Mouse (Mus musculus) retina, adult 2 months (tissue): ENCODE measurements at regions not wholly inside any gene's neighbourhood (a gene's known extent, or its start where the extent isn't known, plus 50 kb on each side); places are given as distances from the start of the nearest gene placed in this dataset.

Source experiments
- DNase-seq: peaks from one replicate; pipeline ENCODE4 v3.0.0-alpha.2; 2012; ENCODE audit warnings: low read depth, low spot score

DNA sequence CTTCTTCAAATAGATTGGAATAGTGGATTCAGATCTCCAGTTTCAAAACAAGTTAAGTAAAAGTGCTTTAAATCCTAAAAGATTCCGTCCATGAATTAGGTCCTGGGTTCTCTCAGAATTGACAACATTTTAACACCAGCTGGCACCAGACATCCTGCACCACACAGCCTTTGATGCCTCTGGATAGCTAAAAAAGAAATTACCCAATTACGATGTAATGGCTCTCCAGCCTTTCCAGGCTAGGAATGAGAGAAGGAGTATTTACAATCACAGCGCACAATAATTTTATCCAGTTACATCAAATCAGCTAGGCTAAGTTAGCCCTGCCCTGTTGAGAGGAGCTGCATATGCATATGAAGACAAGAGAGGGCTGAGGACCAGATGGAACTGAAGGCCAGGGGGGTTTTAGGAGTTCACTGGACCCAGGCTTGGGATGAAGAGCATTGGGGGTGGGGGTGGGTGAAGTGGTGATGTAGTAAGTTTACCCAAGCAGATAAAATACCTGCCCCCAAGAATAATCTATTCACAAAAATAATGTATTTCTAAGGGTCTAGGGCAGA, 455.8 kb upstream of the Tle4 start:
- DNase-seq, result no peak

DNA sequence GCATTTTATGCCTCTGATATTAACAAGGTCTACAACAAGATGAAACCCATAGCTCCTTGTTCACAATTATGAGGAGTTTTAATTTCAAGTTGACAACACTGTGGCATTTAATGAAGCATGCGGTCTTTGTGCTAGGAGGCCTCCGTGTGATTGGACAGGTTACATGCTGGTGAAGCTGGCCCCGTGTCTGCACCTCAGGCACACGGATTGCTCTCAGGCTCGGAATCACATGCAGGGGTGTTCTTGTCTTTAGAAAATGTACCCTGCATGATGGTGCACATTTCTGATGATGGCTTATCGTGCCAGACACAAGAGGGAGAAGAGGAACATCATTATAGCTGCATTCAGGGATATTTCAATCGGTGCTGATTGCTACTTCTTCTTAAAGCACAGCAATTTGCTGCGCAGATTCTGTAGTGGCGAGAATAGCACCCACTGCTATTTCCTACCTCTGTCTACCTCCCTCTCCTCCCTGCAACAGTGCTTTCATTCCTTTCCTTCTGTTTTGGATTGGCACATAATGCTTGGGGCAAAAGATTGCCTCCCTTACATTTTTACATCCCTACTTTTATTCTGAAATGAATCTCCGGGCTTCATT, 454.9 kb upstream of the Tle4 start:
- DNase-seq, result no peak

DNA sequence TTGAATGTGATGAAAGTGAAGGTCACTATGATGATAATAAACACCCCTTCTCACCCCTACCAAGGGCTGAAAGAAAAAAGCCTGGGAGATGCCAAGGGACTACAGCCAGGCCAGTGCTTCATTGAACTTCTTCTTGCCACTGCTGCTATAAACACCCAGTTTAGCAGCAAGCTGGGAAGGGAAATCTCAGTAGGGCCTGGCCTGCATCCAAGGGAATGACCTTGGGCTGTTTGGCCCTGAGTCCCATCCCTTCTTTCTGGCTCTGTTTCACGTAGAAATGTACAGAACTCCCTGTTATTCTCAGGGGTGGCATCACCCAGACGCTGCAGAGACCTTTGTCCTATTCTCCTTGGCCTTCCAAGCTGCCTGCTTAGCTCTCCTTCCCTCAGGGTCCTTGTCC, 450.0 kb upstream of the Tle4 start:
- no peak for DNase-seq

DNA sequence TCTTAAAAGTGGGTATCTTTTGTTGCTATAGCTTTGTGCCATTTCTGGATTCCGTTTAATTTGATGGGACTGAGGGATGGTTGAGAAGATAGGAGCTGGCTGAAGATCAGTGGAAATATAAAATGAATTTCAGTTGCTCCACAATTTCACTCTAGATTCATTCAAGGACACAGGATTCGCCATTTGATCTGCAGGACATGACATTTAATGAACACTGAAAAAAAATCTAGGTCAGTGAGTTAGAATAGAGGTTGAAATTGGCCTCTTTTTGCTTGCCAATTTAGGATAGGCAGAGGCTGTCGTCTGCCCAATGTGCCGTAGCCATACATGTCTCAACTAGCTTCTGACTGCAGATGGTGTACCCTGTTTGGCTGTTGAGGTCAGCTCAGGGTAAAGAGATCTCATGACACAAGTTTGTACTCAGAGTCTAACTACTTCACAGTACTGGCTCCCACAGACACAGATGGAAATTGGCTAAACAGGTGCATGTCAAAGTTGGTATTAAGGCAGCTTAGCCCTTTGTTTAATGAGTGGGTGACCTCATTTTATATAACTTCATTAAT, 449.5 kb upstream of the Tle4 start:
- DNase-seq, result no peak

- peak; percentile 50 for DNase-seq
Observed at GRCm38 (mm10) chr19:15035554-15035953, 437.7 kb upstream of the Tle4 start.

GRCm38 (mm10) chr19:15033921-15034320, 436.1 kb upstream of the Tle4 start:
- no peak for DNase-seq

DNA sequence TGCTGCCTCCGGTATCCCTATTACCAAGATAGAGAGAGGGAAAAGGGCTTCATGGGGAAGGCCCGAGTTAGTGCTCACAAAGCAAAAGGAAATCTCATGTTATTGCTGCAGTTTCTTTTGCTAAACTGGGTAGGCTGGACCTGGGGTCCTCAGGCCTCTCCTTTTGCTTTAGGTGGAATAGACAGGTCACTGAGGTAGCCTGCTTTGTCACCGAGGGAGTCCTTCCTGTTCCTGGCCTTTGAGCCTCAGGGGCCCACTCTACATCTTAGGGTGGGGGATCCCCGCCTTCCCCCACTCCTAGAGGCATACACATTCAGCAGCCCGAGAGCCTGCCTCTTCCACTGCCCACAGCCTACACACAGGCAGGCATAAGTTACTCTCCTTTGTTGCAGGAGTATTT, 435.5 kb upstream of the Tle4 start:
- DNase-seq, result no peak

GRCm38 (mm10) chr19:15032297-15032947, 434.6 kb upstream of the Tle4 start:
- DNase-seq, result no peak

DNA sequence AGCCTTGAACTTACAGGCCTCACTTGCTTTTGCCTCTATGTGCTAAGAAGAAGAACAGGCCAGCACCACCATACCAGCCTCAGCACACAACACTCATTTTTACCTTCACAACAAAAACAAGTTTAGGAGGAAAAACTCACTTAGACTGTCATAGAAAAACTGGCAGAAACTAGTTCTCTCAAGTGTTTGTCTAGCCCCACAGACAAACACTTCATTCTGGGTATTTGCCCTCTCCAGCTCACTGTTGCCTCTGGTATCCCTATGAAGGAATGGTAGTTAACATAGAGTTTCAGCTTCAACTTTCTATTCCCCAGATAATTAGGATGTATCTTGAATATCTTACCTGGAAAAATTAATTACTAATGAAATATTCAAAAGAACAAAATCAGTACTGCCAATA, 433.6 kb upstream of the Tle4 start:
- no peak for DNase-seq

GRCm38 (mm10) chr19:15003596-15003995, 405.7 kb upstream of the Tle4 start:
- no peak for DNase-seq

GRCm38 (mm10) chr19:14993344-14993743, 395.5 kb upstream of the Tle4 start:
- no peak for DNase-seq

DNA sequence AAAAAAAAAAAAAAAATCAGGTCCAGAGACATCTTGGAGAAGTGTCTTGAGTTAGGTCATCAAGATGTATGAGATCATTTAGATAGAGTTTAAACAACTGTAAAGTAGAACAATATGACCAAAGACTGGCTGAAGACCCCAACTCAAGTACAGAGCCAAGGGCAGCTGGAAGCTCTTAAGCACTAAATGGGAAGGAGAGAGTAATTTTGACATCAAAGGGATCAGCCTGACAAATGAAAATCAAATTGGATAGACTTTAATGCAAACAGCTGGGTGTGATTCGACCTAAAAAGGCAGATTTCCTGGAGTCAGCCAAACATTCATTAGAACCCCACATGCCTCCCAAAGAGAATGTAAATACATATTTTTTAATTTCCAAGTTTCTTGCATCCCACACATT, 372.3 kb upstream of the Tle4 start:
- DNase-seq, result no peak

DNA sequence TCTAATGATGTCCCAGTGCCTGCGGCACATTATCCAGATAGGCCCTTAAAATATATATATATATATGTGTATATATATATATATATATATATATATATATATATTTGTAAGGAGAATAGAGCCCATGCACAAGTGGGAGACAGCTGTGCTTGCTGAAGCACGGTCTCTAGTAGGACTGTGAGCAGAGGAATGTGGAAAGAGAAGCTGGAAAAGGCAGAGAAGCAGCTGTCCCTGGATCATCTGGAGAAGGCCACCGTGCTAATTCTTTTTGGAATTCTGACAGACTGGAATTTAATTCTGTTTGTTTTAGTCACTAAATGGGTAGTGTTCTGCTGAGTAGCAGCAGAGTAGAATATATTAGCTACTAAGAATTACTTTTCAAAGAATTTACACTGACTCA, 370.4 kb upstream of the Tle4 start:
- no peak for DNase-seq

DNA sequence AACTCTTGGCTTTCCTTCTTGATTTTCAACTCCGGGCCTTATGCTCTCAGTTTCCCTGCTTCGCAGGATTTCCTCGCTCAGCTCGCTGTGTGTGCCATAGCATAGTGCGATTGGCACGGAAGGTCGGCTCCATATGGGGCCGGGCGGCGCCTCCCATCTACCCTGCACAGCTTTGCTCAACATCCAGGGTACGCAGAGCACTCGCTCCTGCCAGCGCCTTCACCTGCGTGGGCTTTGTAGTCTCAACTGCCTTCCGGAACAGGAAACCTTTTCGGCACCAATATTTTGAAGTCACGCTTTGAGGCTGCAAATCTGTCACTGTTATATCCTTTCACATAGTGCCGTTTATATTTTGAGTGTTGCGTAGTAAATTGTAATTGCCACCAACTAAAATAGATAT, 359.9 kb upstream of the Tle4 start:
- no peak for DNase-seq

DNA sequence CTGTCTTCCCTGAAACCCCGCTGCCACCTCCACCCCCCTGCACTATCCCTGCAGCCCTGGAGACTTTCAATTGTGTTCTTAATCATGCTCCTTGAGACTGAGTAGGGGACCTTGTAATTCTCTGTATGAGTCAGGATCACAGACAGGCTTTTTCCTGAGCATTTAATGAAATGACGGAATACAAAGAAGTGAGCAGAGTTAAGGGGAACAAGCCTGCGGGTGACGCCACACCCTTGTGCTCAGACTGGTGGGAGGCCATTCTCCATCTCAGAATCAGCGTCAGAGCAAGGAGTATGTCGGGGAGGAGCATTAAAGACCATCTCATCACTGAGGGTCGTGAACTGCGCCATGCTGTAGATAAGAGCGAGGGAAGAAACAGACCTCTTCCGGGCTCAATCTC, 359.3 kb upstream of the Tle4 start:
- no peak for DNase-seq

DNA sequence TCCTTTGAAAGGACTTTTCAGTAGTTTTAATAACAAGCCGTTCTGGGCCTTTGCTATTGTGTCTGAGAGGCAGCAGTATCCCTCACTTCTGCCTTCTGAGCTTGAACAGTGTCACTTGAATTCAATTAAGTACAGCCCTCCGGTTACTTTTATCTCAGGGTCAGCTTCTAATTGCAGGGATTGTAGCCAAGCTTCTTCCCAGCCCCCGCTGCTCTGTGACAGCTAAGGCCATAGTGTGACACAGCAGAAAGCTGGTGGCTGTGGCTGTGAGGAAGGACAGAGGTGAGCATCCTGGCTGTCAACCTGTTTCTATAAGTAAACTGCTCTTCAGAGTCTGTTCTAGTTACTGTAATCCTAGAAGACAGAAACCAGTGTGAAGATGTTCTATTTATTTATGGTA, 358.5 kb upstream of the Tle4 start:
- DNase-seq, result no peak

- DNase-seq, result no peak
Observed at GRCm38 (mm10) chr19:14955969-14956368, 358.1 kb upstream of the Tle4 start.

DNA sequence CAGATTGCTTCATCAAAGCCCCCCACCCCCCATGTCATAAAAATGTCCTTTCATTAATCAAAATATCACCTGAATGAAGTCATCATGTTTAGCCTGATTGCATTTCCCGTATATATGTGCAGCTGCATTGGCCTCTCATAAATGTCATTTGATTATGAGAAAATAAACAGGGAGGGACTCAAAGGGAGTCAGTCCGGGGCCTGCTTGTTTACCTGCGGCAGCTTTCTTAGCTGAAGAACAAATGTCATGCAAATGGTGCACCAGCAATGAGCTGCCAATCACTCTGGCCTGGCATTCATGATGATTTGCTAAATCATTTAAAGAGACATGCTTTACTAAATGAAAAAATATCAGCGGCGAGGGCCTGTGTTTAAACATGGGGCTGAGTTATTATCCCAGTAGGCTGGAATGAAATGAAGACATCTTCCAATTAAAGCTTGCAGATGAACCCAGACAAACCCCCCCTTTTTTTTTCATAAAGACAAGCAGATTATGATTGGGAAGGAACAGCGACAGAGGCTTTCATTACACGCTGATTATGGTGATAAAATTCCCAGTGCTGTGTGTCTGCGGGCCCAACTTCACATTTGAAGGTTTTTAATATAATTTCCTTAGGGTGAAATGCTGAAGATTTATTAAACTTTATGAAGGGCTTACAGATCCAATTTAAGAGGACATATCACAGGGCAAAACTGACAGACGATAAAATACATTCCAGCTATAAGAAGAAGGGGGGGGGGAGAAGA, 342.5 kb upstream of the Tle4 start:
- DNase-seq, result no peak

GRCm38 (mm10) chr19:14922238-14922637, 324.4 kb upstream of the Tle4 start:
- no peak for DNase-seq

GRCm38 (mm10) chr19:14911056-14911850, 313.4 kb upstream of the Tle4 start:
- no peak for DNase-seq

DNA sequence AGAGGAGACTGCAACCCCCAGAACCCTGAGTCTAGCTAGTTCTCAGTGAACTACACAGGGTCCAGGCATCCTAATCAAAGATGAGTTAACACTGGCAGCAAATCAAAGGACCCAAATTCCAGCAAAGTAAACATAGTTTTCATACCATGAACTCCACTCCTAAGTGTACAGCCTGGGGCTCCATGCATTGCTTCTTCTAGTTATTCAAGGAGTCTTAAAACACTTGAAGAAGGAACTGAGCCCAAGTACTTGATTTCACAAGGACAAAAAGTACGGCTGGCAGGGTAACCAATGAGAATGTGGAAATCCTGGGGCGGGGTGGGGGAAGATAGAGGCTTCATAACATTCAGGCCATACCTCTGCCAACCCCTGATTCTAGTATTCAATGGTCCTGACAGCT, 297.0 kb upstream of the Tle4 start:
- DNase-seq, result no peak

GRCm38 (mm10) chr19:14892390-14892758, 294.5 kb upstream of the Tle4 start:
- no peak for DNase-seq
